Mouse (Mus musculus) embryonic facial prominence, embryonic 11.5 days (tissue): ENCODE measurements around the gene Trp73. TPM values are rescaled to one million over a fixed set of nuclear protein-coding genes. Genes with fewer than 3 reads are reported as not detected.
A peak's percentile ranks its signal among the peaks of the same experiment; 100 is the strongest.

Source experiments
- ATAC-seq: fragments of 200-750 bp; cut with Nextera tagmentation; replicated peaks from 2 replicates; pipeline ENCODE4 v1.8.0; 2017; ENCODE audit warnings: low read depth; ENCODE audit not compliant: insufficient number of reproducible peaks, low FRiP score, low TSS enrichment
- DNase-seq: peaks from one replicate; pipeline ENCODE4 v3.0.0-alpha.2; 2015; ENCODE audit warnings: low spot score
- H3K27ac ChIP-seq: fragments of 300-500 bp; sonication (generic); replicated peaks from 2 replicates; pipeline ENCODE4 v1.5.1; 2014; ENCODE audit warnings: mild to moderate bottlenecking, low read depth, low read length, control low read depth
- H3K27me3 ChIP-seq: fragments of 300-500 bp; sonication (generic); 2 replicates; pipeline ENCODE4 v1.6.1; 2014; ENCODE audit warnings: mild to moderate bottlenecking, low read length, moderate library complexity, mixed read lengths; ENCODE audit not compliant: control insufficient read depth, insufficient read depth
- H3K36me3 ChIP-seq: fragments of 300-500 bp; sonication (generic); replicated peaks from 2 replicates; pipeline ENCODE4 v1.6.1; 2014; ENCODE audit warnings: low read depth, mild to moderate bottlenecking, low read length, moderate library complexity, mixed read lengths; ENCODE audit not compliant: control insufficient read depth, insufficient read depth
- H3K4me1 ChIP-seq: fragments of 300-500 bp; sonication (generic); 2 replicates; pipeline ENCODE4 v1.6.1; 2014; ENCODE audit warnings: low read length, mixed read lengths; ENCODE audit not compliant: control insufficient read depth, insufficient read depth
- H3K4me2 ChIP-seq: fragments of 300-500 bp; sonication (generic); 2 replicates; pipeline ENCODE4 v1.6.1; 2014; ENCODE audit warnings: low read depth, mild to moderate bottlenecking, control low read depth, low read length, moderate library complexity
- H3K4me3 ChIP-seq: fragments of 300-500 bp; sonication (generic); 2 replicates; pipeline ENCODE4 v1.5.1; 2014; ENCODE audit warnings: low read depth, low read length, control low read depth
- H3K9ac ChIP-seq: fragments of 300-500 bp; sonication (generic); replicated peaks from 2 replicates; pipeline ENCODE4 v1.6.1; 2014; ENCODE audit warnings: mild to moderate bottlenecking, control low read depth, low read length
- H3K9me3 ChIP-seq: fragments of 300-500 bp; sonication (generic); replicated peaks from 2 replicates; pipeline ENCODE4 v1.6.1; 2016; ENCODE audit warnings: mild to moderate bottlenecking, low read length, inconsistent platforms, mixed read lengths; ENCODE audit not compliant: control insufficient read depth
- WGBS: fragments of 180-500 bp; shearing (Covaris S2); extraction: QIAGEN DNeasy Blood & Tissue Kit; methylation state at CpG from one replicate; pipeline ENCODE4 v1.1.7; 2014; 5-methylcytosine and 5-hydroxymethylcytosine counted together
- polyA plus RNA-seq: library from polyadenylated mRNA; unstranded; fragments of >200 nt; fragmentation: Nextera tagmentation; extraction: Ambion mirVana; gene quantifications from 2 replicates; pipeline ENCODE4 v1.2.1, GENCODE M21; 2014

Trp73 gene
- polyA plus RNA-seq, 1 experiment from 2014 or later: 0.84 TPM

DNA sequence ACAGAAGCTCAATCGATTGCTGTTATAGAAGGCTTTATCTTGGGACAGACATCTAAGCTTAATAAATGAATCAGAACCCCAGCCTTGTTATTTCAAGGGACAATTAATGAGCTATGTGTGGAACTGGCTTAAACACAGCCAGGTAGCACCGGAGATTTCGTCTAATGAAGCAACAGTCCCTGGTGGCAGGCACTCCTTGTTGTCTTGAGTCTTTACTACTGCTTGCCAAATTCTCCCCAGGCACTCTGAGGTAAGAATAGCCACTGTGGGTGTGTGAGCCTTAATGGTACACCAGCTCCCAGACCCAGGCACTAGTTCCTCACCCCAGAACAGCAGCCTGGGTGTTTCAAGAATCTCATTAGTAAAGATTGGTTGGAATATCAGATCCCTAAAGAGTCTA is 88.6 kb downstream of the Trp73 start:
- H3K4me3 ChIP-seq: no peak overlapping the region
- H3K27me3 ChIP-seq: no peaks in the 10 kb centered on the region
- no peak overlapping the region for H3K4me2 ChIP-seq
- no peaks in the 10 kb centered on the region for H3K4me1 ChIP-seq
- WGBS: 89% methylated on average over 3 of the region's 3 CpGs
- DNase-seq (no peak), ATAC-seq (no peak)
- no peak overlapping the region for H3K27ac ChIP-seq
- H3K9me3 ChIP-seq: no peaks in the 10 kb centered on the region
- H3K9ac ChIP-seq: no peak overlapping the region
- no peaks in the 10 kb centered on the region for H3K36me3 ChIP-seq

DNA sequence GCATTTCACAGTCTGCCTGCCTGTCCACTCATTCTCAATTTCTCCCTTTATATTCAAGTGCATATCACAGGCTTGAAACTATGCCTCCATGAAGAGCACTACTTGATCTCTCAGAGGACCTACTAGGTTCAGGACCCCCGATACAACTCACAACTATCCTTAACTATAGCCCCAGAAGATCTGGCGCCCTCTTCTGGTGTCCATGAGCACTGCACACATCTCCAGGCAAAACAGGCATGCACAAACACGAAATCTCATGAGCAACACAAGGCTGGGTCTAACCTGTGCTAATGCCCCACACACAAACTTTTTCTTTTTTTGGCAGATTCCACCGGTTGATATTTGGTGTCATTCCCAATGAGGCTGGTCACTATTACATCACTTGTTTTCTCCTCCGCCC is 94.2 kb downstream of the Trp73 start:
- Histone ChIP-seq H3K36me3 (no peaks in the 10 kb centered on the region), H3K27me3 (no peaks in the 10 kb centered on the region), H3K4me1 (no peaks in the 10 kb centered on the region), H3K9me3 (no peaks in the 10 kb centered on the region), H3K27ac (no peak overlapping the region), H3K4me3 (no peak overlapping the region), H3K4me2 (no peak overlapping the region), H3K9ac (no peak overlapping the region)
- 64% methylated on average over 5 of the region's 5 CpGs for WGBS
- DNase-seq (no peak), ATAC-seq (no peak)

DNA sequence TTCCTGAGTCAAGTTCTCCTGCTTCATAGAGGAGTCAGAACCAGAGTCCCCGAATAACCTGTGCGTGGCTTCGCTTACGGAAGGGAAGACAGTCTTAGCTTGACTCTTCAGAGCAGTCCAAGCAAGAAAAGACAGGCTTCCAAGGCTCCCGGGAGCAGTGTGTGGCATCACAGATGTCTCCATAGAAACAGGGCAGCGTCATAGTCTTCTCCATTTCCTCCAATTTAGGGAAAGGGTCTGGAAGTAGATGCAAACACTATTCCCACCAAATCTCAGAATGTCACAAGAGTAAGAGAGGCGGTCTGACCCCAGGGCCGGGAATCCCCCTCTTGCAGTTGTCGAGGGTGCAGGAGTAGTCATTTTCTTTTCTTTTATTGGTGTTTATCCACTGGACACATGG is 97.4 kb downstream of the Trp73 start, which contains the start of gene Ccdc27:
Ccdc27 (minus strand) TSS at position 101 of the 400 bp plus-strand sequence.
- DNase-seq (no peak), ATAC-seq (no peak)
- H3K4me3 ChIP-seq: no peak within 1 kb of the TSS
- WGBS: 84% methylated on average over 9 of the region's 9 CpGs
- H3K4me2 ChIP-seq: no peak within 1 kb of the TSS
- H3K4me1 ChIP-seq: no peaks in the 10 kb centered on the region
- H3K9ac ChIP-seq: no peak within 1 kb of the TSS
- no peak within 1 kb of the TSS for H3K27ac ChIP-seq
- no peaks in the 10 kb centered on the region for H3K36me3 ChIP-seq
- no peaks in the 10 kb centered on the region for H3K27me3 ChIP-seq
- no peaks in the 10 kb centered on the region for H3K9me3 ChIP-seq

DNA sequence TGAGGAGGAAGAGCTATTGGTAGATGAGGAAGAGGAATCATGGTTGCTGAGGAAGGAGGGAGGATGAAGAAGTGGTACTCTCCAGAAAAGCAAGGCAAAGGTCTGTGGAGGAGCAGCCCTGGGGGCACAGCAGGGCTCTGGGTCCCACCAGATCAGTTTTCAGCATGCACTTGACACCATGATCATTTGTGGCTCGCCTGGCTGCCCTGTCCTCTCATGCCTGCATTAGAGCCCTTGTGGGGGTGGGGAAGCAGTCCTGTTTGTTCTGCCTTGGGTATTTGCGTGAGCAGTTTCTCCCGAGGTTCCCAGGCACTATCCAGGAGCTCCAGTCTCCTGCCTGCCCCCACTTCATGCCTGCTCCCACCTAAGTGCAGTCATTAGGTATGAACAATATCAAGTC is 102.9 kb downstream of the Trp73 start:
- ATAC-seq (no peak), DNase-seq (no peak)
- no peak overlapping the region for H3K27ac ChIP-seq
- H3K4me2 ChIP-seq: no peak overlapping the region
- H3K9ac ChIP-seq: no peak overlapping the region; the same call in 1 of the 2 replicates
- no peak overlapping the region for H3K4me3 ChIP-seq
- no peaks in the 10 kb centered on the region for H3K36me3 ChIP-seq
- no peaks in the 10 kb centered on the region for H3K9me3 ChIP-seq
- no peaks in the 10 kb centered on the region for H3K27me3 ChIP-seq
- WGBS: 30% methylated on average over 3 of the region's 3 CpGs
- no peaks in the 10 kb centered on the region for H3K4me1 ChIP-seq

DNA sequence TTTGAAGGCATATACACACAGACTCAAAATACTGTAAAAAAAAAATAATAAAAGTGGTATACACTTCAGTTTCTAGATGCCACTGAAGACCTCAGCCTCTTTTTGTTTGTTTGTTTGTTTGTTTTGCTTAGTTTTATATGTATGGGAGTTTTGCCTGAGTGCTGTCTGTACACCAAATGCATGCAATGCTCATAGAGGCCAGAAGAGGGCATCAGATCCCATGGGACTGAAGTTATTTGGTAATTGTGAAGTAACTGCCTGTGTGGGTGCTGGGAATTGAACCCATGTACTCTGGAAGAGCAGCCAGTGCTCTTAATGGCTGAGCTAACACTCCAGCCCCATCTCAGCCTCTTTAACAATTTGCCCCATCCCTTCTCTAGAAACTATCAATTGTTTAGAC is 111.4 kb downstream of the Trp73 start:
- H3K36me3 ChIP-seq: no peaks in the 10 kb centered on the region
- no peak for ATAC-seq
- H3K9me3 ChIP-seq: no peaks in the 10 kb centered on the region

DNA sequence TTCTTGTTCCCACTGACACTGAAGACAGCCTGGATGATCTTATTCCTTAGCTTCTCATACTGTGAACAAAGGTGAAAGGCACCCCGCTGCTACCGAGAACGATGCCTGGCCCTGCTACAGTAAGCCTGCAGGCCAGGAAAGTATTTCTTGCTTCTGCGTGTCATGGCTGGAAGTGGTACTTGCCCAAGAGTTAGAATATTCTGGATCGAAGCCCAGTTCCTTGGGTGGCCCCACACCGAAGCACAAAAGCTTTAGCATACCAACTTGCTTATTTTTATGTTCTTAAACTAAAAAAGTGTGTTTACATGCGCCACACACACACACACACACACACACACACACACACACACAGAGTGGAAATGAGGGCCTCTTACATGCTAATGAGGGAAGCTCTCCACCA is 111.9 kb downstream of the Trp73 start:
- Histone ChIP-seq H3K27me3 (peaks cover 8% of the 10 kb centered on the region), H3K9me3 (no peaks in the 10 kb centered on the region), H3K27ac (no peak overlapping the region), H3K36me3 (no peaks in the 10 kb centered on the region), H3K9ac (no peak overlapping the region), H3K4me1 (peaks cover 4% of the 10 kb centered on the region; the same call in 1 of the 2 replicates), H3K4me3 (no peak overlapping the region), H3K4me2 (no peak overlapping the region)
- 80% methylated on average over 7 of the region's 7 CpGs for WGBS
- no peak for ATAC-seq
- no peak for DNase-seq

More for the DNA sequence above, 111.4 kb downstream of the Trp73 start:
- H3K27ac ChIP-seq: no peak overlapping the region
- H3K4me2 ChIP-seq: no peak overlapping the region
- peaks cover 4% of the 10 kb centered on the region; the same call in 1 of the 2 replicates for H3K4me1 ChIP-seq
- peak; percentile 15 for DNase-seq
- H3K4me3 ChIP-seq: no peak overlapping the region
- H3K9ac ChIP-seq: no peak overlapping the region
- H3K27me3 ChIP-seq: peaks cover 8% of the 10 kb centered on the region

DNA sequence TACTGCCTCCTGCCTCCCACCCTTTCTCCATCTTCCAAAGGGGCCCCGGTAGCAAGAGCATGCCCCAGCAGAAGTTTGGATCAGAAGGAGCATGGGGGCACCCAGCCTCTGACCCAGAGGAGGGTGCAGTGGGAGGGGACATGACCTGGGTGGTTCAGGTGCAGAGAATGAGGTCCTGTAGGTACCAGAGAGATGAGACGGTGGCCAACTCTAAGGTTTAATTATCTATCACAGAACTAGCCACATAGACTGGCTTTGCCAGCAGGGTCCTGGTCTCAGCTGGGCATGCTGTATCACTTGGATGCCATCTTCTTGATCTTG is 113.6 kb downstream of the Trp73 start:
- Histone ChIP-seq H3K27me3 (peaks cover 8% of the 10 kb centered on the region), H3K27ac (no peak overlapping the region), H3K4me3 (peak overlapping the region; percentile 33; the same call in 1 of the 2 replicates), H3K9ac (peak overlapping the region; percentile 46), H3K4me1 (peaks cover 4% of the 10 kb centered on the region; the same call in 1 of the 2 replicates), H3K9me3 (no peaks in the 10 kb centered on the region), H3K4me2 (peak overlapping the region; percentile 67), H3K36me3 (no peaks in the 10 kb centered on the region)
- ATAC-seq: no peak
- WGBS: 37% methylated on average over 2 of the region's 2 CpGs
- DNase-seq: no peak

DNA sequence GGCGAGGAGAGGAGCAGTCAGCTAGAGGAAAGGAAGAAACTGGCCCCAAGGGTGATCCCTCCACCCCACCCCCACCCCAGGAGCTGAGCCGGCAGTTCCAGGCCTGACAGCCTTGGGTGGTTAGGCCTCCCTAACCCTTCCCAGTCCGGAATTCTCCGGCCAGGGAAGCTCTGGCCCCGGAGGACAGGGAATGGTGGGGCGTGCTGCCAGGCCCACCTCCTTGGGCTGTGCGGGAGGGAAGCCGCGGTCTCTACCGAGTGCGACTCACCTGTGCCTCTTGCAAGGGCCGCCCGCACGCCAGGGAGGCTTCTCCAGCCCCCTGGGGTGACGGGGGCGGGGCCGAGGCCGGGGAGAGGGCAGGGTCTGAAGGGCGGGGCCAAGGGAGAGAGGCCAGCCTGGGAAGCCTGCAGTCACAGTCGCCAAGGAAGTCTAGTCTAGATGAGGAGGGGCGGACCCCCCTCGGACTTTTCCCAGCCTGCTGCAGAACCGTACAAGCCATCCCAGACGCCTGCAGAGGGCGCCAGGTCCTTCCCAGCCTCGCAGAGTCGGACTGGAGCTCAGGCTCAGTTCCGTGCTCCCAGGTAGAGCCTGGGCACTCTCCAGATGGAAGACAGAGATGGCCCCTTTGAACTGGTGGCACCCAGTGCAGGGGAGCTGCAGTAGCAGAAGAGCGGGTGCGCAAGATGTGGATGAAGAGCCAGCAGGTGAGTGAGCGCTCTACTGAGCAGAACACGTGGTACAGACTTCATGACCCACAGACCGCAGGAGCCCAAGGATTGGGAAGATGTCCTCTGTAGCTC is 114.2 kb downstream of the Trp73 start, which contains the start of gene Smim1:
Smim1 (minus strand) TSS at position 590 of the 800 bp plus-strand sequence.
- ATAC-seq (0 out of 2 replicates have a peak, but pooled peaks have one; percentile 25), DNase-seq (peak; percentile 70)
- 2% methylated on average over 33 of the region's 33 CpGs for WGBS
- Histone ChIP-seq H3K27me3 (peaks cover 8% of the 10 kb centered on the region), H3K4me2 (peak within 1 kb of the TSS; percentile 67), H3K9ac (peak within 1 kb of the TSS; percentile 46), H3K4me3 (peak within 1 kb of the TSS; percentile 33), H3K36me3 (no peaks in the 10 kb centered on the region), H3K27ac (no peak within 1 kb of the TSS), H3K9me3 (no peaks in the 10 kb centered on the region), H3K4me1 (peaks cover 4% of the 10 kb centered on the region; the same call in 1 of the 2 replicates)
